Mouse (Mus musculus): ENCODE data around the gene Alpk1. TPM values are rescaled to one million over a fixed set of nuclear protein-coding genes. Genes with fewer than 3 reads are reported as not detected.

Alpk1 gene
- polyA plus RNA-seq, 1 experiment from 2014 or later = 0.63 TPM

GRCm38 (mm10) chr3:127809103-127809502 is 28.8 kb upstream of the Alpk1 start:
- Histone ChIP-seq H3K4me3 (ENCODE audit: low read depth, low read length) (no peak overlapping the region), H3K9me3 (replicated peaks; ENCODE audit: control insufficient read depth, low read length) (no peaks in the 10 kb centered on the region), H3K27me3 (ENCODE audit: control insufficient read depth, insufficient read depth, low read depth, low read length) (no peaks in the 10 kb centered on the region), H3K4me2 (ENCODE audit: low read depth, low read length) (no peak overlapping the region), H3K9ac (ENCODE audit: low read depth, low read length) (no peak overlapping the region), H3K4me1 (ENCODE audit: control insufficient read depth, low read depth, low read length) (peaks cover 6% of the 10 kb centered on the region), H3K36me3 (ENCODE audit: control insufficient read depth, insufficient read depth) (peaks cover 29% of the 10 kb centered on the region), H3K27ac (ENCODE audit: low read length) (no peak overlapping the region)
- 81% methylated on average over 7 of the region's 7 CpGs for WGBS (ENCODE audit: insufficient replicate concordance)
- no peak for ATAC-seq (ENCODE audit: low read depth)

GRCm38 (mm10) chr3:127807846-127808245 is 27.5 kb upstream of the Alpk1 start:
- H3K4me3 ChIP-seq (ENCODE audit: low read depth, low read length) = no peak overlapping the region
- no peak for ATAC-seq (ENCODE audit: low read depth)
- H3K4me1 ChIP-seq (ENCODE audit: control insufficient read depth, low read depth, low read length) = peaks cover 6% of the 10 kb centered on the region
- H3K9me3 ChIP-seq (replicated peaks; ENCODE audit: control insufficient read depth, low read length) = no peaks in the 10 kb centered on the region
- H3K4me2 ChIP-seq (ENCODE audit: low read depth, low read length) = no peak overlapping the region
- peaks cover 23% of the 10 kb centered on the region for H3K36me3 ChIP-seq (ENCODE audit: control insufficient read depth, insufficient read depth)
- no peaks in the 10 kb centered on the region for H3K27me3 ChIP-seq (ENCODE audit: control insufficient read depth, insufficient read depth, low read depth, low read length)
- H3K27ac ChIP-seq (ENCODE audit: low read length) = no peak overlapping the region
- H3K9ac ChIP-seq (ENCODE audit: low read depth, low read length) = no peak overlapping the region
- WGBS (ENCODE audit: insufficient replicate concordance) = 80% methylated on average over 5 of the region's 5 CpGs

GRCm38 (mm10) chr3:127805991-127806390 is 25.7 kb upstream of the Alpk1 start:
- peaks cover 20% of the 10 kb centered on the region for H3K36me3 ChIP-seq (ENCODE audit: control insufficient read depth, insufficient read depth)
- no peak for ATAC-seq (ENCODE audit: low read depth)
- H3K9ac ChIP-seq (ENCODE audit: low read depth, low read length) = no peak overlapping the region
- H3K27ac ChIP-seq (ENCODE audit: low read length) = no peak overlapping the region
- 86% methylated on average over 6 of the region's 6 CpGs for WGBS (ENCODE audit: insufficient replicate concordance)
- no peak overlapping the region for H3K4me3 ChIP-seq (ENCODE audit: low read depth, low read length)
- H3K4me2 ChIP-seq (ENCODE audit: low read depth, low read length) = no peak overlapping the region
- H3K27me3 ChIP-seq (ENCODE audit: control insufficient read depth, insufficient read depth, low read depth, low read length) = no peaks in the 10 kb centered on the region
- peaks cover 6% of the 10 kb centered on the region for H3K4me1 ChIP-seq (ENCODE audit: control insufficient read depth, low read depth, low read length)
- no peaks in the 10 kb centered on the region for H3K9me3 ChIP-seq (replicated peaks; ENCODE audit: control insufficient read depth, low read length)

GRCm38 (mm10) chr3:127805071-127805470 is 24.7 kb upstream of the Alpk1 start:
- WGBS (ENCODE audit: insufficient replicate concordance) = 86% methylated on average over 12 of the region's 12 CpGs
- Histone ChIP-seq H3K36me3 (ENCODE audit: control insufficient read depth, insufficient read depth) (peaks cover 20% of the 10 kb centered on the region), H3K27me3 (ENCODE audit: control insufficient read depth, insufficient read depth, low read depth, low read length) (no peaks in the 10 kb centered on the region), H3K4me3 (ENCODE audit: low read depth, low read length) (no peak overlapping the region), H3K9me3 (replicated peaks; ENCODE audit: control insufficient read depth, low read length) (no peaks in the 10 kb centered on the region), H3K9ac (ENCODE audit: low read depth, low read length) (no peak overlapping the region), H3K4me2 (ENCODE audit: low read depth, low read length) (no peak overlapping the region), H3K27ac (ENCODE audit: low read length) (no peak overlapping the region), H3K4me1 (ENCODE audit: control insufficient read depth, low read depth, low read length) (peaks cover 6% of the 10 kb centered on the region)
- no peak for ATAC-seq (ENCODE audit: low read depth)

- peak; percentile 65 for ATAC-seq (ENCODE audit: low read depth)
- H3K27me3 ChIP-seq (ENCODE audit: control insufficient read depth, insufficient read depth, low read depth, low read length) = no peaks in the 10 kb centered on the region
- 30% methylated on average over 4 of the region's 4 CpGs for WGBS (ENCODE audit: insufficient replicate concordance)
Measured at GRCm38 (mm10) chr3:127804439-127804838, 24.1 kb upstream of the Alpk1 start.

GRCm38 (mm10) chr3:127802814-127803213 is 22.5 kb upstream of the Alpk1 start:
- H3K27ac ChIP-seq (ENCODE audit: low read length) = no peak overlapping the region
- no peaks in the 10 kb centered on the region for H3K9me3 ChIP-seq (replicated peaks; ENCODE audit: control insufficient read depth, low read length)
- H3K36me3 ChIP-seq (ENCODE audit: control insufficient read depth, insufficient read depth) = peaks cover 9% of the 10 kb centered on the region
- peaks cover 6% of the 10 kb centered on the region for H3K4me1 ChIP-seq (ENCODE audit: control insufficient read depth, low read depth, low read length)
- no peak overlapping the region for H3K9ac ChIP-seq (ENCODE audit: low read depth, low read length)
- H3K27me3 ChIP-seq (ENCODE audit: control insufficient read depth, insufficient read depth, low read depth, low read length) = no peaks in the 10 kb centered on the region
- H3K4me2 ChIP-seq (ENCODE audit: low read depth, low read length) = no peak overlapping the region
- ATAC-seq (ENCODE audit: low read depth) = no peak
- 50% methylated on average over 8 of the region's 8 CpGs for WGBS (ENCODE audit: insufficient replicate concordance)
- no peak overlapping the region for H3K4me3 ChIP-seq (ENCODE audit: low read depth, low read length)

More at GRCm38 (mm10) chr3:127804439-127804838, 24.1 kb upstream of the Alpk1 start:
- peaks cover 19% of the 10 kb centered on the region for H3K36me3 ChIP-seq (ENCODE audit: control insufficient read depth, insufficient read depth)
- no peak overlapping the region for H3K4me3 ChIP-seq (ENCODE audit: low read depth, low read length)
- H3K4me2 ChIP-seq (ENCODE audit: low read depth, low read length) = no peak overlapping the region
- H3K9me3 ChIP-seq (replicated peaks; ENCODE audit: control insufficient read depth, low read length) = no peaks in the 10 kb centered on the region
- H3K4me1 ChIP-seq (ENCODE audit: control insufficient read depth, low read depth, low read length) = peaks cover 6% of the 10 kb centered on the region
- no peak overlapping the region for H3K9ac ChIP-seq (ENCODE audit: low read depth, low read length)
- H3K27ac ChIP-seq (ENCODE audit: low read length) = no peak overlapping the region

- Histone ChIP-seq H3K9ac (ENCODE audit: low read depth, low read length) (no peak overlapping the region), H3K4me1 (ENCODE audit: control insufficient read depth, low read depth, low read length) (peaks cover 6% of the 10 kb centered on the region), H3K4me2 (ENCODE audit: low read depth, low read length) (no peak overlapping the region), H3K27ac (ENCODE audit: low read length) (no peak overlapping the region), H3K9me3 (replicated peaks; ENCODE audit: control insufficient read depth, low read length) (no peaks in the 10 kb centered on the region), H3K27me3 (ENCODE audit: control insufficient read depth, insufficient read depth, low read depth, low read length) (no peaks in the 10 kb centered on the region), H3K4me3 (ENCODE audit: low read depth, low read length) (no peak overlapping the region), H3K36me3 (ENCODE audit: control insufficient read depth, insufficient read depth) (peaks cover 12% of the 10 kb centered on the region)
- ATAC-seq (ENCODE audit: low read depth) = no peak
- WGBS (ENCODE audit: insufficient replicate concordance) = 82% methylated on average over 8 of the region's 8 CpGs
Measured at GRCm38 (mm10) chr3:127801162-127801561, 20.8 kb upstream of the Alpk1 start.

GRCm38 (mm10) chr3:127796271-127796670 is 15.9 kb upstream of the Alpk1 start:
- no peak for ATAC-seq (ENCODE audit: low read depth)
- H3K36me3 ChIP-seq (ENCODE audit: control insufficient read depth, insufficient read depth) = peaks cover 18% of the 10 kb centered on the region

GRCm38 (mm10) chr3:127795762-127796161 is 15.4 kb upstream of the Alpk1 start:
- 94% methylated on average over 3 of the region's 3 CpGs for WGBS (ENCODE audit: insufficient replicate concordance)
- peaks cover 9% of the 10 kb centered on the region for H3K4me1 ChIP-seq (ENCODE audit: control insufficient read depth, low read depth, low read length)
- peaks cover 18% of the 10 kb centered on the region for H3K36me3 ChIP-seq (ENCODE audit: control insufficient read depth, insufficient read depth)
- H3K27me3 ChIP-seq (ENCODE audit: control insufficient read depth, insufficient read depth, low read depth, low read length) = no peaks in the 10 kb centered on the region
- H3K9me3 ChIP-seq (replicated peaks; ENCODE audit: control insufficient read depth, low read length) = no peaks in the 10 kb centered on the region; the same call in 1 of the 2 replicates
- H3K27ac ChIP-seq (ENCODE audit: low read length) = no peak overlapping the region
- H3K4me3 ChIP-seq (ENCODE audit: low read depth, low read length) = no peak overlapping the region
- ATAC-seq (ENCODE audit: low read depth) = no peak
- no peak overlapping the region for H3K9ac ChIP-seq (ENCODE audit: low read depth, low read length)
- no peak overlapping the region for H3K4me2 ChIP-seq (ENCODE audit: low read depth, low read length)

More at GRCm38 (mm10) chr3:127796271-127796670, 15.9 kb upstream of the Alpk1 start:
- peaks cover 9% of the 10 kb centered on the region for H3K4me1 ChIP-seq (ENCODE audit: control insufficient read depth, low read depth, low read length)
- H3K27ac ChIP-seq (ENCODE audit: low read length) = no peak overlapping the region
- WGBS (ENCODE audit: insufficient replicate concordance) = 94% methylated on average over 7 of the region's 7 CpGs
- no peaks in the 10 kb centered on the region; the same call in 1 of the 2 replicates for H3K9me3 ChIP-seq (replicated peaks; ENCODE audit: control insufficient read depth, low read length)
- H3K27me3 ChIP-seq (ENCODE audit: control insufficient read depth, insufficient read depth, low read depth, low read length) = no peaks in the 10 kb centered on the region
- H3K9ac ChIP-seq (ENCODE audit: low read depth, low read length) = no peak overlapping the region
- no peak overlapping the region for H3K4me3 ChIP-seq (ENCODE audit: low read depth, low read length)
- no peak overlapping the region for H3K4me2 ChIP-seq (ENCODE audit: low read depth, low read length)

Data from liver, embryonic 16.5 days (tissue).